In genomic region chr15:99812097-99812496, GRCm38 (mm10) we compare ENCODE assay signal across 18 mouse cellular contexts. TPM values are rescaled to one million over a fixed set of nuclear protein-coding genes. Genes with fewer than 3 reads are reported as not detected.
A peak's percentile ranks its signal among the peaks of the same experiment; 100 is the strongest.
DNase-seq lines count a peak whose midpoint lies in the region; ATAC-seq and TF ChIP-seq lines count a peak whose summit lies in the region.
"Had no signal": no experiment of that assay in that cellular context is flagged by ENCODE, and none has a peak within 500 bp of the region (broad histone marks: within the 10 kb centered on the region; RNA-seq: fewer than 3 reads in every experiment).

No protein-coding gene starts in this region.

- H3K4me2 ChIP-seq in forebrain, embryonic 13.5 days = no peak overlapping the region
- no peak overlapping the region for H3K4me2 ChIP-seq in lung, postnatal 0 days (replicated peaks; ENCODE audit: low read depth, low read length)
- H3K4me2 ChIP-seq in limb, embryonic 15.5 days = no peak overlapping the region

- H3K4me3 ChIP-seq in forebrain, embryonic 10.5 days = no peak overlapping the region
- H3K4me3 ChIP-seq in forebrain, embryonic 13.5 days = no peak overlapping the region
- no peak overlapping the region for H3K4me3 ChIP-seq in lung, postnatal 0 days (ENCODE audit: low read depth, low read length)
- no peak overlapping the region for H3K4me3 ChIP-seq in limb, embryonic 15.5 days
- H3K4me3 ChIP-seq: erythroblast, embryonic 14.5 days; left cerebral cortex, adult 2 months had no signal

- no peak for TF ChIP-seq CTCF in lung, postnatal 0 days (IDR thresholded peaks at IDR 0.05)

- ATAC-seq in forebrain, embryonic 13.5 days = no peak
- ATAC-seq in lung, postnatal 0 days = no peak
- ATAC-seq in limb, embryonic 15.5 days (ENCODE audit: insufficient number of reproducible peaks, low FRiP score, low TSS enrichment, low read depth) = no peak
- ATAC-seq: hindbrain, postnatal 0 days; midbrain, embryonic 16.5 days; Patski had no signal

- peaks cover 27% of the 10 kb centered on the region for H3K36me3 ChIP-seq in forebrain, embryonic 10.5 days (replicated peaks)
- peaks cover 14% of the 10 kb centered on the region for H3K36me3 ChIP-seq in forebrain, embryonic 13.5 days (ENCODE audit: poor library complexity, severe bottlenecking)
- no peaks in the 10 kb centered on the region for H3K36me3 ChIP-seq in lung, postnatal 0 days (ENCODE audit: insufficient read depth, low read length)
- peaks cover 17% of the 10 kb centered on the region for H3K36me3 ChIP-seq in limb, embryonic 15.5 days

- H3K9me3 ChIP-seq in forebrain, embryonic 10.5 days = peaks cover 10% of the 10 kb centered on the region; the same call in 1 of the 2 replicates
- H3K9me3 ChIP-seq in forebrain, embryonic 13.5 days (replicated peaks) = no peaks in the 10 kb centered on the region
- H3K9me3 ChIP-seq in lung, postnatal 0 days (ENCODE audit: low read length) = no peaks in the 10 kb centered on the region
- H3K9me3 ChIP-seq in limb, embryonic 15.5 days = no peaks in the 10 kb centered on the region

- peak overlapping the region; percentile 62 for H3K27ac ChIP-seq in forebrain, embryonic 10.5 days
- H3K27ac ChIP-seq in forebrain, embryonic 13.5 days = no peak overlapping the region
- H3K27ac ChIP-seq in lung, postnatal 0 days (ENCODE audit: low read length) = 0 out of 2 replicates have a peak overlapping the region, but pooled peaks have one; percentile 6
- H3K27ac ChIP-seq in limb, embryonic 15.5 days = peak overlapping the region; percentile 3; the same call in 1 of the 2 replicates
- H3K27ac ChIP-seq: hindbrain, postnatal 0 days; left cerebral cortex, adult 2 months had no signal

- peaks cover 41% of the 10 kb centered on the region for H3K4me1 ChIP-seq in forebrain, embryonic 10.5 days
- peaks cover 26% of the 10 kb centered on the region for H3K4me1 ChIP-seq in forebrain, embryonic 13.5 days
- H3K4me1 ChIP-seq in lung, postnatal 0 days (ENCODE audit: insufficient read depth, low read depth, low read length) = no peaks in the 10 kb centered on the region
- peaks cover 28% of the 10 kb centered on the region for H3K4me1 ChIP-seq in limb, embryonic 15.5 days

- 80% methylated on average over 7 of the region's 7 CpGs for WGBS in forebrain, embryonic 10.5 days
- WGBS in forebrain, embryonic 13.5 days = 77% methylated on average over 7 of the region's 7 CpGs
- 61% methylated on average over 7 of the region's 7 CpGs for WGBS in lung, postnatal 0 days
- 52% methylated on average over 7 of the region's 7 CpGs for WGBS in limb, embryonic 15.5 days

- peaks cover 15% of the 10 kb centered on the region for H3K27me3 ChIP-seq in forebrain, embryonic 10.5 days (ENCODE audit: poor library complexity, severe bottlenecking)
- no peaks in the 10 kb centered on the region for H3K27me3 ChIP-seq in forebrain, embryonic 13.5 days
- H3K27me3 ChIP-seq in lung, postnatal 0 days (replicated peaks; ENCODE audit: insufficient read depth, low read length) = no peaks in the 10 kb centered on the region
- no peaks in the 10 kb centered on the region for H3K27me3 ChIP-seq in limb, embryonic 15.5 days
- H3K27me3 ChIP-seq: Patski had no signal

- H3K9ac ChIP-seq in forebrain, embryonic 13.5 days = no peak overlapping the region
- no peak overlapping the region for H3K9ac ChIP-seq in lung, postnatal 0 days (replicated peaks; ENCODE audit: low read depth)
- H3K9ac ChIP-seq in limb, embryonic 15.5 days = no peak overlapping the region

- TF ChIP-seq EP300 in lung, postnatal 0 days (IDR thresholded peaks at IDR 0.05) = no peak

- DNase-seq in forebrain, embryonic 10.5 days (ENCODE audit: extremely low spot score, low spot score) = no peak
- no peak for DNase-seq in lung, postnatal 0 days (ENCODE audit: low spot score)
- DNase-seq in lung, adult 18-20 months = no peak
- DNase-seq in left cerebral cortex, adult 11 months (ENCODE audit: low spot score) = no peak
- DNase-seq in right cerebral cortex, adult 2 months (ENCODE audit: low spot score in 2 of 2) = no peak
- DNase-seq in left cerebral cortex, adult 18-20 months (ENCODE audit: low spot score in 2 of 2) = no peak
- DNase-seq: adrenal gland, postnatal 36 days; cerebellum, postnatal 10 days; right cerebral cortex, adult 18-20 months; spleen, adult 18-20 months; thymus, postnatal 14 days had no signal

RNA-seq across cellular contexts. Expression of gene Cers5, which starts 39.4 kb away (rescaled TPM):
- 57.6 and 59.5 TPM in 2 replicates for polyA plus RNA-seq in forebrain, embryonic 10.5 days (2016; fragmentation: Nextera tagmentation; extraction: Ambion mirVana)
- polyA plus RNA-seq in forebrain, embryonic 13.5 days (2015; fragmentation: Nextera tagmentation; extraction: Ambion mirVana) = 62.6 and 67.2 TPM in 2 replicates
- polyA plus RNA-seq in lung, postnatal 0 days (2015; fragmentation: Nextera tagmentation; extraction: Ambion mirVana) = 67.1 and 71.5 TPM in 2 replicates
- polyA plus RNA-seq in limb, embryonic 15.5 days (2015; fragmentation: Nextera tagmentation; extraction: Ambion mirVana) = 83.6 and 84.8 TPM in 2 replicates
- 10 to 100 TPM; 34.4 to 35.2 TPM for total RNA-seq in left cerebral cortex, adult 18-20 months (2021)
